Mouse (Mus musculus): ENCODE results near the gene Cfap161. TPM values are rescaled to one million over a fixed set of nuclear protein-coding genes. Genes with fewer than 3 reads are reported as not detected.

Cfap161 gene
- polyA plus RNA-seq, 1 experiment: not detected

GRCm38 (mm10) chr7:83796177-83796576, 1.5 kb upstream of the Cfap161 start:
- Histone ChIP-seq H3K4me1 (ENCODE audit: control insufficient read depth) (no peaks in the 10 kb centered on the region), H3K4me3 (replicated peaks) (no peak overlapping the region), H3K9me3 (ENCODE audit: control insufficient read depth, low read length) (no peaks in the 10 kb centered on the region), H3K36me3 (ENCODE audit: control insufficient read depth) (no peaks in the 10 kb centered on the region), H3K27me3 (ENCODE audit: control insufficient read depth) (no peaks in the 10 kb centered on the region)
- TF ChIP-seq GATA1 (IDR thresholded peaks at IDR 0.05; ENCODE audit: low read length): no peak
- TF ChIP-seq TAL1 (IDR thresholded peaks at IDR 0.05; ENCODE audit: low read length): no peak

- Histone ChIP-seq H3K9me3 (ENCODE audit: control insufficient read depth, low read length) (no peaks in the 10 kb centered on the region), H3K27me3 (ENCODE audit: control insufficient read depth) (no peaks in the 10 kb centered on the region), H3K36me3 (ENCODE audit: control insufficient read depth) (no peaks in the 10 kb centered on the region), H3K4me3 (replicated peaks) (no peak overlapping the region), H3K4me1 (ENCODE audit: control insufficient read depth) (no peaks in the 10 kb centered on the region)
- TF ChIP-seq TAL1 (IDR thresholded peaks at IDR 0.05; ENCODE audit: low read length) (no peak), GATA1 (IDR thresholded peaks at IDR 0.05; ENCODE audit: low read length) (no peak)
Observed at GRCm38 (mm10) chr7:83794006-83794683, 535 bp downstream of the Cfap161 start.

- Histone ChIP-seq H3K4me1 (ENCODE audit: control insufficient read depth) (no peaks in the 10 kb centered on the region), H3K36me3 (ENCODE audit: control insufficient read depth) (no peaks in the 10 kb centered on the region), H3K9me3 (ENCODE audit: control insufficient read depth, low read length) (0 out of 2 replicates have a peak, but pooled peaks cover 2% of the 10 kb centered on the region), H3K4me3 (replicated peaks) (no peak overlapping the region), H3K27me3 (ENCODE audit: control insufficient read depth) (no peaks in the 10 kb centered on the region)
- no peak for TF ChIP-seq GATA1 (IDR thresholded peaks at IDR 0.05; ENCODE audit: low read length)
- no peak for TF ChIP-seq TAL1 (IDR thresholded peaks at IDR 0.05; ENCODE audit: low read length)
Observed at GRCm38 (mm10) chr7:83780881-83781280, 13.8 kb downstream of the Cfap161 start.

GRCm38 (mm10) chr7:83780026-83780425, 14.7 kb downstream of the Cfap161 start:
- no peaks in the 10 kb centered on the region for H3K27me3 ChIP-seq (ENCODE audit: control insufficient read depth)
- no peak overlapping the region for H3K4me3 ChIP-seq (replicated peaks)
- 0 out of 2 replicates have a peak, but pooled peaks cover 2% of the 10 kb centered on the region for H3K9me3 ChIP-seq (ENCODE audit: control insufficient read depth, low read length)
- H3K4me1 ChIP-seq (ENCODE audit: control insufficient read depth): no peaks in the 10 kb centered on the region
- TF ChIP-seq TAL1 (IDR thresholded peaks at IDR 0.05; ENCODE audit: low read length) (no peak), GATA1 (IDR thresholded peaks at IDR 0.05; ENCODE audit: low read length) (no peak)
- H3K36me3 ChIP-seq (ENCODE audit: control insufficient read depth): no peaks in the 10 kb centered on the region

- TF ChIP-seq TAL1 (IDR thresholded peaks at IDR 0.05; ENCODE audit: low read length) (no peak), GATA1 (IDR thresholded peaks at IDR 0.05; ENCODE audit: low read length) (no peak)
- Histone ChIP-seq H3K27me3 (ENCODE audit: control insufficient read depth) (no peaks in the 10 kb centered on the region), H3K36me3 (ENCODE audit: control insufficient read depth) (no peaks in the 10 kb centered on the region), H3K4me1 (ENCODE audit: control insufficient read depth) (no peaks in the 10 kb centered on the region), H3K4me3 (replicated peaks) (no peak overlapping the region), H3K9me3 (ENCODE audit: control insufficient read depth, low read length) (0 out of 2 replicates have a peak, but pooled peaks cover 2% of the 10 kb centered on the region)
Observed at GRCm38 (mm10) chr7:83779028-83779427, 15.7 kb downstream of the Cfap161 start.

GRCm38 (mm10) chr7:83778516-83778915, 16.2 kb downstream of the Cfap161 start:
- TF ChIP-seq GATA1 (IDR thresholded peaks at IDR 0.05; ENCODE audit: low read length): no peak
- TF ChIP-seq TAL1 (IDR thresholded peaks at IDR 0.05; ENCODE audit: low read length): no peak
- no peak overlapping the region for H3K4me3 ChIP-seq (replicated peaks)
- no peaks in the 10 kb centered on the region for H3K4me1 ChIP-seq (ENCODE audit: control insufficient read depth)
- no peaks in the 10 kb centered on the region for H3K27me3 ChIP-seq (ENCODE audit: control insufficient read depth)
- H3K9me3 ChIP-seq (ENCODE audit: control insufficient read depth, low read length): 0 out of 2 replicates have a peak, but pooled peaks cover 2% of the 10 kb centered on the region
- no peaks in the 10 kb centered on the region for H3K36me3 ChIP-seq (ENCODE audit: control insufficient read depth)

- Histone ChIP-seq H3K4me1 (ENCODE audit: control insufficient read depth) (no peaks in the 10 kb centered on the region), H3K27me3 (ENCODE audit: control insufficient read depth) (no peaks in the 10 kb centered on the region), H3K9me3 (ENCODE audit: control insufficient read depth, low read length) (no peaks in the 10 kb centered on the region), H3K4me3 (replicated peaks) (no peak overlapping the region), H3K36me3 (ENCODE audit: control insufficient read depth) (no peaks in the 10 kb centered on the region)
- no peak for TF ChIP-seq GATA1 (IDR thresholded peaks at IDR 0.05; ENCODE audit: low read length)
- no peak for TF ChIP-seq TAL1 (IDR thresholded peaks at IDR 0.05; ENCODE audit: low read length)
Observed at GRCm38 (mm10) chr7:83774721-83775120, 20.0 kb downstream of the Cfap161 start.

- no peaks in the 10 kb centered on the region for H3K9me3 ChIP-seq (ENCODE audit: control insufficient read depth, low read length)
- no peaks in the 10 kb centered on the region for H3K4me1 ChIP-seq (ENCODE audit: control insufficient read depth)
- no peaks in the 10 kb centered on the region for H3K36me3 ChIP-seq (ENCODE audit: control insufficient read depth)
- no peaks in the 10 kb centered on the region for H3K27me3 ChIP-seq (ENCODE audit: control insufficient read depth)
- TF ChIP-seq TAL1 (IDR thresholded peaks at IDR 0.05; ENCODE audit: low read length) (no peak), GATA1 (IDR thresholded peaks at IDR 0.05; ENCODE audit: low read length) (no peak)
- H3K4me3 ChIP-seq (replicated peaks): no peak overlapping the region
Observed at GRCm38 (mm10) chr7:83763674-83764073, 31.0 kb downstream of the Cfap161 start.

GRCm38 (mm10) chr7:83762336-83762735, 32.3 kb downstream of the Cfap161 start:
- H3K27me3 ChIP-seq (ENCODE audit: control insufficient read depth): no peaks in the 10 kb centered on the region
- H3K4me1 ChIP-seq (ENCODE audit: control insufficient read depth): no peaks in the 10 kb centered on the region
- H3K9me3 ChIP-seq (ENCODE audit: control insufficient read depth, low read length): no peaks in the 10 kb centered on the region
- H3K36me3 ChIP-seq (ENCODE audit: control insufficient read depth): no peaks in the 10 kb centered on the region
- H3K4me3 ChIP-seq (replicated peaks): no peak overlapping the region
- TF ChIP-seq GATA1 (IDR thresholded peaks at IDR 0.05; ENCODE audit: low read length): no peak

GRCm38 (mm10) chr7:83751055-83751454, 43.6 kb downstream of the Cfap161 start:
- TF ChIP-seq GATA1 (IDR thresholded peaks at IDR 0.05; ENCODE audit: low read length): no peak
- Histone ChIP-seq H3K36me3 (ENCODE audit: control insufficient read depth) (no peaks in the 10 kb centered on the region), H3K27me3 (ENCODE audit: control insufficient read depth) (no peaks in the 10 kb centered on the region), H3K4me3 (replicated peaks) (no peak overlapping the region), H3K4me1 (ENCODE audit: control insufficient read depth) (no peaks in the 10 kb centered on the region), H3K9me3 (ENCODE audit: control insufficient read depth, low read length) (no peaks in the 10 kb centered on the region)

All from erythroblast, embryonic 14.5 days (primary cell).